Mouse (Mus musculus): ENCODE results near the gene Tom1l1.

Gene Tom1l1

GRCm38 (mm10) chr11:90614743-90615142 is 73.4 kb downstream of the Tom1l1 start:
- no peak for DNase-seq

- DNase-seq = no peak
Observed at GRCm38 (mm10) chr11:90612118-90612517, 76.0 kb downstream of the Tom1l1 start.

GRCm38 (mm10) chr11:90603066-90603465 is 85.1 kb downstream of the Tom1l1 start:
- no peak for DNase-seq

GRCm38 (mm10) chr11:90595826-90596225 is 92.3 kb downstream of the Tom1l1 start:
- no peak for DNase-seq

Measured in cerebellum, postnatal 10 days (tissue).